8 mouse cellular contexts compared by ENCODE assay signal in genomic region chr13:55099726-55100478, GRCm38 (mm10). TPM values are rescaled to one million over a fixed set of nuclear protein-coding genes. Genes with fewer than 3 reads are reported as not detected.
DNase-seq lines count a peak whose midpoint lies in the region; ATAC-seq and TF ChIP-seq lines count a peak whose summit lies in the region.

Gene Uimc1 (minus strand): TSS chr13:55100300.

- H3K9ac ChIP-seq in embryonic facial prominence, embryonic 11.5 days (replicated peaks; ENCODE audit: low read length) = peak within 1 kb of the TSS; percentile 92
- peak within 1 kb of the TSS; percentile 97 for H3K9ac ChIP-seq in limb, embryonic 15.5 days
- peak within 1 kb of the TSS; percentile 92 for H3K9ac ChIP-seq in midbrain, postnatal 0 days (replicated peaks; ENCODE audit: low read length, poor library complexity, severe bottlenecking)

- no peaks in the 10 kb centered on the region for H3K4me1 ChIP-seq in embryonic facial prominence, embryonic 11.5 days (ENCODE audit: control insufficient read depth, insufficient read depth, low read length)
- peaks cover 10% of the 10 kb centered on the region for H3K4me1 ChIP-seq in limb, embryonic 15.5 days
- no peaks in the 10 kb centered on the region for H3K4me1 ChIP-seq in midbrain, postnatal 0 days (ENCODE audit: insufficient read depth, low read length)

- peak; percentile 92 for ATAC-seq in embryonic facial prominence, embryonic 11.5 days (replicated peaks; ENCODE audit: insufficient number of reproducible peaks, low FRiP score, low TSS enrichment, low read depth)
- peak; percentile 90 for ATAC-seq in limb, embryonic 15.5 days (ENCODE audit: insufficient number of reproducible peaks, low FRiP score, low TSS enrichment, low read depth)
- ATAC-seq in midbrain, postnatal 0 days (ENCODE audit: low FRiP score) = peak; percentile 93

- TF ChIP-seq CTCF in midbrain, postnatal 0 days (IDR thresholded peaks at IDR 0.05) = peak; percentile 67

- H3K4me3 ChIP-seq in embryonic facial prominence, embryonic 11.5 days (ENCODE audit: low read depth, low read length) = peak within 1 kb of the TSS; percentile 85
- peak within 1 kb of the TSS; percentile 88 for H3K4me3 ChIP-seq in limb, embryonic 15.5 days
- H3K4me3 ChIP-seq in midbrain, postnatal 0 days (ENCODE audit: low read depth, low read length) = peak within 1 kb of the TSS; percentile 88

- H3K27ac ChIP-seq in embryonic facial prominence, embryonic 11.5 days (replicated peaks; ENCODE audit: low read depth, low read length) = peak within 1 kb of the TSS; percentile 89
- H3K27ac ChIP-seq in limb, embryonic 15.5 days = peak within 1 kb of the TSS; percentile 95
- H3K27ac ChIP-seq in midbrain, postnatal 0 days (ENCODE audit: low read depth, low read length) = peak within 1 kb of the TSS; percentile 73

- H3K4me2 ChIP-seq in embryonic facial prominence, embryonic 11.5 days (ENCODE audit: low read depth, low read length) = peak within 1 kb of the TSS; percentile 63
- H3K4me2 ChIP-seq in limb, embryonic 15.5 days = peak within 1 kb of the TSS; percentile 55
- peak within 1 kb of the TSS; percentile 62 for H3K4me2 ChIP-seq in midbrain, postnatal 0 days (ENCODE audit: low read depth, low read length, poor library complexity, severe bottlenecking)

- H3K36me3 ChIP-seq in embryonic facial prominence, embryonic 11.5 days (replicated peaks; ENCODE audit: control insufficient read depth, insufficient read depth, low read depth, low read length) = no peaks in the 10 kb centered on the region
- no peaks in the 10 kb centered on the region for H3K36me3 ChIP-seq in limb, embryonic 15.5 days
- no peaks in the 10 kb centered on the region for H3K36me3 ChIP-seq in midbrain, postnatal 0 days (ENCODE audit: insufficient read depth, low read length)

- under 1% methylated on average over 81 of the region's 81 CpGs for WGBS in embryonic facial prominence, embryonic 11.5 days
- under 1% methylated on average over 80 of the region's 81 CpGs for WGBS in limb, embryonic 15.5 days
- WGBS in midbrain, postnatal 0 days = 2% methylated on average over 64 of the region's 81 CpGs

- no peaks in the 10 kb centered on the region for H3K9me3 ChIP-seq in embryonic facial prominence, embryonic 11.5 days (replicated peaks; ENCODE audit: control insufficient read depth, low read length)
- H3K9me3 ChIP-seq in limb, embryonic 15.5 days = no peaks in the 10 kb centered on the region
- H3K9me3 ChIP-seq in midbrain, postnatal 0 days (ENCODE audit: low read length) = no peaks in the 10 kb centered on the region

- no peaks in the 10 kb centered on the region for H3K27me3 ChIP-seq in embryonic facial prominence, embryonic 11.5 days (ENCODE audit: control insufficient read depth, insufficient read depth, low read length)
- no peaks in the 10 kb centered on the region for H3K27me3 ChIP-seq in limb, embryonic 15.5 days
- H3K27me3 ChIP-seq in midbrain, postnatal 0 days (ENCODE audit: insufficient read depth, low read length) = no peaks in the 10 kb centered on the region

- peak; percentile 94 for DNase-seq in A20 (ENCODE audit: low read depth, low spot score)
- peak; percentile 87 for DNase-seq in adrenal gland, postnatal 25 days
- DNase-seq in embryonic facial prominence, embryonic 11.5 days (ENCODE audit: low spot score) = peak; percentile 92
- DNase-seq in heart, adult 11 months = peak; percentile 99
- peak; percentile 75 for DNase-seq in kidney, adult 11 months
- DNase-seq in midbrain, postnatal 0 days (ENCODE audit: low spot score) = peak; percentile 94
- DNase-seq in spleen, postnatal 10 days (ENCODE audit: low spot score in 2 of 2) = peak; percentile 80 to 85

RNA-seq across cellular contexts. Expression of gene Uimc1, which starts in this region (rescaled TPM):
- 36.7 and 38.0 TPM in 2 replicates for total RNA-seq in adrenal gland, postnatal 25 days (2021)
- 26.2 and 35.1 TPM in 2 replicates for polyA plus RNA-seq in embryonic facial prominence, embryonic 11.5 days (2014; fragmentation: Nextera tagmentation; extraction: Ambion mirVana)
- polyA plus RNA-seq in limb, embryonic 15.5 days (2015; fragmentation: Nextera tagmentation; extraction: Ambion mirVana) = 24.5 and 25.3 TPM in 2 replicates
- total RNA-seq in midbrain, postnatal 0 days (2014; rRNA removed) = 10.5 and 10.7 TPM in 2 replicates
- 12.8 and 13.3 TPM in 2 replicates for polyA plus RNA-seq in midbrain, postnatal 0 days (2015; fragmentation: Nextera tagmentation; extraction: Ambion mirVana)

Comparison
In these comparisons a context has a peak if more than half of its experiments do, and no peak if none do; other contexts are left out.
1. Peak in every context shown above with its lines: DNase-seq, ATAC-seq, H3K4me3 ChIP-seq and H3K27ac ChIP-seq.